Mouse (Mus musculus): ENCODE results near the gene Nrxn3.

The Nrxn3 gene

DNA sequence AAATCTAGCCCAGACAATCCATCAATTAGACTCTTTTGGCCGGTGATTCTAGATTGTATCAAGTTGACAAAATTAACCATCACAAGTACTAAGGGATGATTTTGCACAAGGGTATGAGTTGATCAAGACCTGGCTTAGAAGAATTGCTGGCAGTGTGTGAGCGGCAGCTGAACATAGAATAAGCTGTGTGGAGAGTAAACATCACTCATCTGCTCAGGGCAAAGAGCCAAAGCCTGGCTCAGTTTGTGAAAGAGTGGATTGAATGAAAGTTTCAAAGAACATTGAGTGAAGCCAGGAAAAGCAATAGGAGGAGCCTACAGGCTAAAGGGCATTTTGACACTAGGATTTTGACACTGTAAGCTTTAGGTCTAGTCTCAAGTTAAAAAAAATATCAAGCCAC lies 828.6 kb downstream of the Nrxn3 start:
- in situ Hi-C loops (cut with MboI; ENCODE audit: low pct_unique_long_range_greater_than_20kb in 1 of 2, low sequenced_read_pairs in 2 of 2, unreplicated experiment in 1 of 2): no loop called here

- in situ Hi-C loops (cut with MboI; ENCODE audit: low pct_unique_long_range_greater_than_20kb in 1 of 2, low sequenced_read_pairs in 2 of 2, unreplicated experiment in 1 of 2): no loop called here
Measured at GRCm38 (mm10) chr12:89553223-89553880, 830.7 kb downstream of the Nrxn3 start.

DNA sequence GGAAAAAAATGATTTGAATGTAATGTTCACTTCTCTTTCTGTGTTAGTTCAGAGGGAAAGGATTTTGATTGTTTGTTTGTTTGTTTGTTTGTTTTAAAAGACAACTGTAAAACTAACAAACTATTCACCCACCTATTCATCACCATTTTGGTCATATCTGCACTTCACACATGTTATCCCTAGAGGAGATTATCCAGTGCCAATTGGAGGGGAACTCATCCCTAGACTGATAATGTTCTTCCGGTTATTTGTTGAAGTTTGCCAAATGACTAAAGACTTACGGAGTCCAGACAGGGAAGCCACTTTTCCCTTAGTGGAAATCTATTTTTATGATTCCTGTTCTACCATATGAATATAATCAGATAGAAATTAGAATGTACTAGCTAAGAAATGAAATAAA lies 831.5 kb downstream of the Nrxn3 start:
- in situ Hi-C loops (cut with MboI; ENCODE audit: low pct_unique_long_range_greater_than_20kb in 1 of 2, low sequenced_read_pairs in 2 of 2, unreplicated experiment in 1 of 2): no loop called here

DNA sequence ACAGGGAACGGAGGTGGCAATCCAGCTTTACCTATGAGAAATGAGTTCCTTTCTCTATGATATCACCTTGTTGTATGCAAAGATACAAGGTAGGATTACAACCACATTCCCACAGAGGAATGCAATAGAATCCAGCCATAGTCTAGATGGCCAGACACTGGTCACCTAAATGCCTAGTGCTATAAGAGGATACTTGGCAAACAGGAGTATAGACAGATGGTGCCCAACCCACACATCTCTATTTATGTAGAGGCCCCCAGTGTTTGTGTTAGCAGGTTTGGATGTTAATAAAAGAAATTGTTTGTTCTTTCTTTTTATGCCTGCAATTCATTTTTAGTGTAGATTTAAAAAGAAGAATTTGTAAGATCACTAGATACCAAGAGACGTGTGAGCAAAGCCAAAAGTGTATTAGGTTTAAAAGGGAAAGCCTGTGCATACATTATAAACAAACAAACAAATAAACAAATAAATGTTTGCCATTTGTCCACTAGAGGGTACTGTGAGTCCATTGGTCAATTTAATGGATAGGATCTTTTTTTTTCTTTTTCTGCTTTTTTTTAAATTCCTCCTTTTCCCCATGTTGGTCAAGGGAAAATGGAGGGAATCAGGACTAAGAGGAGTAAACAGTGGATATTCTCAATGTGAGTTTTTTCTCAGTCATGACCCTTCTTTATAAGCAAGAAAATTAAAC lies 832.2 kb downstream of the Nrxn3 start:
- in situ Hi-C loops (cut with MboI; ENCODE audit: low pct_unique_long_range_greater_than_20kb in 1 of 2, low sequenced_read_pairs in 2 of 2, unreplicated experiment in 1 of 2): no loop called here

DNA sequence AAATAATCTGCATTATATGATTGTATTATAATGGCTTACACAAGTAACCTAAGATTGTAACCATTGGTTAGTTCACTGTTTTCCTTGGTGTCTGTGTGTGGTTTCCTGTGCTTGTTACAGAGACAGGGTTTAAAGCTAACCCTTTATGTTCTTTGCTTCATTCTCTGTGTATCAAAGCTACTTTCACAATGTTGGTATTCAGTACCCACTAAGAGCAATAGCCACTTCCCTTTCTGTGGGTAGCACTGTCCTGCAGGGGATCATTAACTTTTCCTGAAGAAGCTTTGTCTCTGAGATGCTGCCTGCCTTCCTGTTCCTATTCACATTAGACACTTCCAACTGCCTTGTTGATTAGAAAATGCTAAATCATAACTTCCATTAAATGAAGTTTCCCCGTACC lies 836.2 kb downstream of the Nrxn3 start:
- in situ Hi-C loops (cut with MboI; ENCODE audit: low pct_unique_long_range_greater_than_20kb in 1 of 2, low sequenced_read_pairs in 2 of 2, unreplicated experiment in 1 of 2): no loop called here

GRCm38 (mm10) chr12:89561989-89562565 lies 839.4 kb downstream of the Nrxn3 start:
- in situ Hi-C loops (cut with MboI; ENCODE audit: low pct_unique_long_range_greater_than_20kb in 1 of 2, low sequenced_read_pairs in 2 of 2, unreplicated experiment in 1 of 2): no loop called here

GRCm38 (mm10) chr12:89568723-89569377 lies 846.2 kb downstream of the Nrxn3 start:
- in situ Hi-C loops (cut with MboI; ENCODE audit: low pct_unique_long_range_greater_than_20kb in 1 of 2, low sequenced_read_pairs in 2 of 2, unreplicated experiment in 1 of 2): no loop called here

GRCm38 (mm10) chr12:89592459-89592858 lies 869.8 kb downstream of the Nrxn3 start:
- in situ Hi-C loops (cut with MboI; ENCODE audit: low pct_unique_long_range_greater_than_20kb in 1 of 2, low sequenced_read_pairs in 2 of 2, unreplicated experiment in 1 of 2): no loop called here

DNA sequence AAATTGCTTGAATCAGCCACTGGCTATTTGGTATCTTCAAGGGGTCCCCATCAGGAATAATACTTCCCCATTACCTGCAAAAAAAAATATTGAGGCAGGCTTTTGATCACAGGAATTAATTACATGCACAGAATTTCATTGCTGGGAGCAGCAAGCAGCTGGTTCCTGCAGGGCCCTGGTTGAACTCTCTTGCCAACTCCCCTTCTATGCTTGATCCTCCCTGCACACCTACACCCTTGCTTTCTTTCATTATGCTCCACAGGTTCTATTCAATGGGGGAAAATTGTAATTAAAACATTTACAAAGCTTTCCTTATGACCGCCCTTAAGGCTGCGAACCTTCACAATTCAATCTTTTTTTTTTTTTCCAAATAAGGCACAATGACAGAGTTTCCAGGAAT lies 891.0 kb downstream of the Nrxn3 start:
- in situ Hi-C loops (cut with MboI; ENCODE audit: low pct_unique_long_range_greater_than_20kb in 1 of 2, low sequenced_read_pairs in 2 of 2, unreplicated experiment in 1 of 2): no loop called here

DNA sequence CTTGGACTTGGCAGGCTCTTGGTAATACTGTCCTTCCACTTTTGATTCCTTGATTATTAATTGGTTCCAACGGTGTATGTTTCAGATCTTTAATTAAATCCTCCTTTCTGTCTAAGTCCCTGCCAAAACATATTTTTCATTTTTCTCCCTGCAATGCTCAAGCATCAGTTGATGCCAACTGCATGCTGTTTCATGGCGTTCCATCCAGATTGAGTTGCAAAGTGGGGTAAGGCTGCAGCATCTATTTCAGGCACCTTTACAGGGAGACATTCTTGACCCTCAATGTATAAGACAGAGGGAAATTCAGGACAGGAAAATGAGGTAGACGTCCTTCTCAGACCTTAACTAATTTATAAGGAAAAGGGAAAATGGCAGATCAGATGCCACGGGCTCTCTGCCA lies 903.1 kb downstream of the Nrxn3 start:
- in situ Hi-C loops (cut with MboI; ENCODE audit: low pct_unique_long_range_greater_than_20kb in 1 of 2, low sequenced_read_pairs in 2 of 2, unreplicated experiment in 1 of 2): no loop called here

- in situ Hi-C loops (cut with MboI; ENCODE audit: low pct_unique_long_range_greater_than_20kb in 1 of 2, low sequenced_read_pairs in 2 of 2, unreplicated experiment in 1 of 2): no loop called here
Measured at GRCm38 (mm10) chr12:89640046-89640445, 917.4 kb downstream of the Nrxn3 start.

- in situ Hi-C loops (cut with MboI; ENCODE audit: low pct_unique_long_range_greater_than_20kb in 1 of 2, low sequenced_read_pairs in 2 of 2, unreplicated experiment in 1 of 2): no loop called here
Measured at GRCm38 (mm10) chr12:89641460-89641859, 918.8 kb downstream of the Nrxn3 start.

DNA sequence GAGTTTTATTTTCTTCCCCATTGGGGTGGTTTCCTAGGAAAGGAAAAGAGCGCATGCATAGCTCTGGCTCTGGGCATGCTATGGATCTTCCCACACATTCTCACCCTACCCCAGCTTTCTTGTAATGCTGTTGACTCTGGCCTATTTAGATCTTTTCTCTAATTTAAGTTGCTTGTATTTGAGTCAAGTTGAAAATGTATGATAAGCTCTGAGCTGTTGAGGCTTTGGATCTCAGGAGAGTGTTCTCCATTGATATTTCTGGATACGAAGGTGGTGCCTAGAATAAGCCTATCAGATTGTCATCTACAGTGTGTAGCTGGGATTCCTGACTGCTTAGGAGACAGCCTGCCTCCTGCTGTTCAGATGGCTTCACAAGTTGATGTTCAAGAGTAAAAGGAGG lies 930.5 kb downstream of the Nrxn3 start:
- in situ Hi-C loops (cut with MboI; ENCODE audit: low pct_unique_long_range_greater_than_20kb in 1 of 2, low sequenced_read_pairs in 2 of 2, unreplicated experiment in 1 of 2): no loop called here

GRCm38 (mm10) chr12:89661219-89661618 lies 938.5 kb downstream of the Nrxn3 start:
- in situ Hi-C loops (cut with MboI; ENCODE audit: low pct_unique_long_range_greater_than_20kb in 1 of 2, low sequenced_read_pairs in 2 of 2, unreplicated experiment in 1 of 2): no loop called here

DNA sequence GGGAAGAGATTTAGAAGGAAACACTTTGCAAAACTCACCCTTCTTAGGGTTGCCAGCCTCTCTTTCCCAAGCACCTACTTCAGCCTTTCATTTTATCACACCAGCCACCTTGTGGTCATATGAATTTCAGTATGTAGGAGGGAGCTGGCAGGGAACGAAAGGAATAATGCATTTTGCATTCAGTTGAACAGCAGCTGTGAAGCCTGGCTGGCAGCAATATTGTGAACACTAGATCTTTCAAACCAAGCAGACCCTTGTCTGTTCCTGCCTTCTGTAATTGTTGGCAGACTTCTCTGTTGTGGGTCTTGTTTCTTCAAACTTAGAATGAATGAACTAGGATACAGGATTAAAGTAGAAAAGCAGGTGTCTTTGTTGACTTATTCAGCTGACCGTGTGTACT lies 946.2 kb downstream of the Nrxn3 start:
- in situ Hi-C loops (cut with MboI; ENCODE audit: low pct_unique_long_range_greater_than_20kb in 1 of 2, low sequenced_read_pairs in 2 of 2, unreplicated experiment in 1 of 2): no loop called here

GRCm38 (mm10) chr12:89672819-89673218 lies 950.1 kb downstream of the Nrxn3 start:
- in situ Hi-C loops (cut with MboI; ENCODE audit: low pct_unique_long_range_greater_than_20kb in 1 of 2, low sequenced_read_pairs in 2 of 2, unreplicated experiment in 1 of 2): no loop called here

- in situ Hi-C loops (cut with MboI; ENCODE audit: low pct_unique_long_range_greater_than_20kb in 1 of 2, low sequenced_read_pairs in 2 of 2, unreplicated experiment in 1 of 2): no loop called here
Measured at GRCm38 (mm10) chr12:89685633-89686032, 963.0 kb downstream of the Nrxn3 start.

- in situ Hi-C loops (cut with MboI; ENCODE audit: low pct_unique_long_range_greater_than_20kb in 1 of 2, low sequenced_read_pairs in 2 of 2, unreplicated experiment in 1 of 2): no loop called here
Measured at GRCm38 (mm10) chr12:89689086-89689485, 966.4 kb downstream of the Nrxn3 start.

DNA sequence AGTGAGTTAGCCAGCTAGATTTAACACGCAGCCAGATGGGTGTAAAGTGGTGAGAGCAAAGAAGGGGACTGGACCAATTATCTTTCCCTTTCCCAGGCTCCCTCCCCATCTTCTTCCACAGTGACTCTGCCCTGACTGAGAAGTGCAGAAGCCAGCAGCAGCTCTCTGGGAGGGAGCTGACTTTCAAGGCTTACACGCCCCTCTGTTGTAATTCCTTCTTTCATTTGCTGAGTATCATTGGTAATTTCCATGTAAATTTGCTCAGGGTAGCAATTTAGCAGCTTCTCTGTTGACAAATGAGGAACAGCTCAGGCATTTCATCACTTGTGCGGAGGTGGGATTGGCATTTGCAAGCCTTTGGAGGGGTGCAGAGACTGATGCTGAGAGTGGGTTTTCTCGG lies 976.8 kb downstream of the Nrxn3 start:
- in situ Hi-C loops (cut with MboI; ENCODE audit: low pct_unique_long_range_greater_than_20kb in 1 of 2, low sequenced_read_pairs in 2 of 2, unreplicated experiment in 1 of 2): no loop called here
